Mouse (Mus musculus) olfactory bulb, adult 2 months (tissue): ENCODE results near the gene Slco2b1.

Source experiments
- CTCF ChIP-seq: fragments of 200-500 bp; IDR thresholded peaks from 2 replicates; pipeline ENCODE4 v1.5.1; 2012; ENCODE audit warnings: low read depth, mild to moderate bottlenecking, low read length, moderate library complexity; ENCODE audit not compliant: insufficient read depth
- POLR2A ChIP-seq: fragments of 200-500 bp; IDR thresholded peaks from 2 replicates; pipeline ENCODE4 v1.6.1; 2012; ENCODE audit warnings: mild to moderate bottlenecking, low read depth, low read length, moderate library complexity; ENCODE audit not compliant: insufficient read depth

DNA sequence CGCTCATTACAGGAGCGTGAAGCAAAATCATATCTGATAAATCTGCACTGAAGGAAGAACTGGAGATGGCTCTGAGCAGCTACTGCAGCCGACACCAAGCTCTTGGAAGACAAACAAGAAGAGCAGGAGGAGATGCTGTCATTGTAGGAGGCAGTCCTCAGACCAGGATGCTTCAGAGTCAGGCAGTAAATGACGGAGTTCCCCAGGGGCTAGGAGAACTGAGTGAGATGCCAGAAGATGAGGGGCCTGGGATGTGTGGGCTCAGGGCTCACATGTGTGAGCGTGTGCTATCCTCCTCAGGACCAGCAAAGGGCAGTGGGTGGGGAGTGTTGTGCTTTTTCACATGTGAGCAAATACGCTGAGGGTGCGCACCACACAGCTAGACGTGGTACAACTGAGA lies 38.0 kb downstream of the Slco2b1 start:
- TF ChIP-seq CTCF (no peak), POLR2A (no peak)
